ENCODE assay signal across 7 mouse cellular contexts in genomic region chr8:64548054-64548850, GRCm38 (mm10).
DNase-seq lines count a peak whose midpoint lies in the region; ATAC-seq and TF ChIP-seq lines count a peak whose summit lies in the region.

No protein-coding gene starts in this region.

- no peaks in the 10 kb centered on the region for H3K79me2 ChIP-seq in liver, adult 2 months (ENCODE audit: control insufficient read depth, insufficient read depth, low read length)

- H3K4me2 ChIP-seq in forebrain, embryonic 12.5 days = no peak overlapping the region
- no peak overlapping the region for H3K4me2 ChIP-seq in midbrain, embryonic 15.5 days

- no peak overlapping the region for H3K9ac ChIP-seq in liver, adult 2 months (ENCODE audit: low read depth, low read length)
- H3K9ac ChIP-seq in forebrain, embryonic 12.5 days = no peak overlapping the region
- no peak overlapping the region for H3K9ac ChIP-seq in midbrain, embryonic 15.5 days

- H3K4me3 ChIP-seq in liver, adult 2 months (ENCODE audit: insufficient read depth, low read depth, low read length) = no peak overlapping the region
- H3K4me3 ChIP-seq in forebrain, embryonic 12.5 days (replicated peaks) = no peak overlapping the region
- H3K4me3 ChIP-seq in midbrain, embryonic 15.5 days = no peak overlapping the region

- no peak overlapping the region for H3K27ac ChIP-seq in liver, adult 2 months (replicated peaks; ENCODE audit: insufficient read depth, low read depth, low read length)
- no peak overlapping the region for H3K27ac ChIP-seq in forebrain, embryonic 12.5 days
- H3K27ac ChIP-seq in midbrain, embryonic 15.5 days = no peak overlapping the region

- TF ChIP-seq POLR2A in liver, adult 2 months (IDR thresholded peaks at IDR 0.05; ENCODE audit: extremely low read depth, insufficient read depth, low read length) = no peak

- H3K36me3 ChIP-seq in liver, adult 2 months (ENCODE audit: control insufficient read depth, insufficient read depth, low read length) = no peaks in the 10 kb centered on the region
- no peaks in the 10 kb centered on the region for H3K36me3 ChIP-seq in forebrain, embryonic 12.5 days (replicated peaks)
- no peaks in the 10 kb centered on the region for H3K36me3 ChIP-seq in midbrain, embryonic 15.5 days (replicated peaks)

- peak; percentile 21 for DNase-seq in liver, adult 2 months (ENCODE audit: extremely low read depth, low read depth, low spot score)
- DNase-seq in liver = no peak
- DNase-seq in brain, embryonic 18.5 days (ENCODE audit: low read depth, low spot score) = peak; percentile 47
- DNase-seq in kidney, postnatal 36 days = peak; percentile 18 to 35
- DNase-seq in ovary, postnatal 36 days (ENCODE audit: low spot score) = no peak

- H3K27me3 ChIP-seq in liver, adult 2 months (ENCODE audit: control insufficient read depth, insufficient read depth, low read length) = no peaks in the 10 kb centered on the region
- H3K27me3 ChIP-seq in forebrain, embryonic 12.5 days = no peaks in the 10 kb centered on the region
- no peaks in the 10 kb centered on the region for H3K27me3 ChIP-seq in midbrain, embryonic 15.5 days (replicated peaks)

- ATAC-seq in forebrain, embryonic 12.5 days (ENCODE audit: low FRiP score) = peak; percentile 64
- ATAC-seq in midbrain, embryonic 15.5 days (replicated peaks) = peak; percentile 84

- peak; percentile 49 for TF ChIP-seq CTCF in liver, adult 2 months (IDR thresholded peaks at IDR 0.05; ENCODE audit: low read depth, low read length)

- no peaks in the 10 kb centered on the region for H3K9me3 ChIP-seq in forebrain, embryonic 12.5 days
- no peaks in the 10 kb centered on the region for H3K9me3 ChIP-seq in midbrain, embryonic 15.5 days

- H3K4me1 ChIP-seq in liver, adult 2 months (ENCODE audit: control insufficient read depth, insufficient read depth, low read length) = no peaks in the 10 kb centered on the region
- peaks cover 4% of the 10 kb centered on the region; the same call in 1 of the 2 replicates for H3K4me1 ChIP-seq in forebrain, embryonic 12.5 days
- peaks cover 4% of the 10 kb centered on the region; the same call in 1 of the 2 replicates for H3K4me1 ChIP-seq in midbrain, embryonic 15.5 days

- WGBS in liver, adult 2 months = 26% methylated on average over 5 of the region's 5 CpGs
- WGBS in forebrain, embryonic 12.5 days = 24% methylated on average over 5 of the region's 5 CpGs
- 29% methylated on average over 5 of the region's 5 CpGs for WGBS in midbrain, embryonic 15.5 days

Comparison
In these comparisons a context has a peak if more than half of its experiments do, and no peak if none do; other contexts are left out.
1. DNase-seq: peak in liver, adult 2 months (single experiment), brain, embryonic 18.5 days (single experiment) and kidney, postnatal 36 days (2 of 2); none in liver (single experiment) and ovary, postnatal 36 days (single experiment).